Mouse (Mus musculus): ENCODE measurements around the gene Spsb4. TPM values are rescaled to one million over a fixed set of nuclear protein-coding genes. Genes with fewer than 3 reads are reported as not detected.

Spsb4 gene
- total and polyA plus RNA-seq, 3 experiments = not detected

GRCm38 (mm10) chr9:97022371-97022770 lies 3.7 kb upstream of the Spsb4 start:
- no peaks in the 10 kb centered on the region for H3K79me2 ChIP-seq (ENCODE audit: control insufficient read depth, insufficient read depth, low read length, poor library complexity)
- no peak overlapping the region for H3K9ac ChIP-seq (ENCODE audit: control insufficient read depth, low read depth, low read length, poor library complexity, severe bottlenecking)
- no peak overlapping the region for H3K27ac ChIP-seq (ENCODE audit: control insufficient read depth, low read depth, low read length)
- no peaks in the 10 kb centered on the region for H3K9me3 ChIP-seq (replicated peaks; ENCODE audit: insufficient read depth, low read length)
- DNase-seq (ENCODE audit: low read depth, low spot score) = no peak
- no peaks in the 10 kb centered on the region for H3K27me3 ChIP-seq (ENCODE audit: control insufficient read depth in 1 of 2, insufficient read depth in 2 of 2, low read length in 2 of 2)
- H3K4me1 ChIP-seq (ENCODE audit: control insufficient read depth in 1 of 2, insufficient read depth in 2 of 2, low read length in 2 of 2) = no peaks in the 10 kb centered on the region
- H3K36me3 ChIP-seq (ENCODE audit: control insufficient read depth in 1 of 2, insufficient read depth in 2 of 2, low read length in 2 of 2) = no peaks in the 10 kb centered on the region
- H3K4me3 ChIP-seq (ENCODE audit: control insufficient read depth in 1 of 2, insufficient read depth in 1 of 2, low read depth in 2 of 2, low read length in 2 of 2) = no peak overlapping the region
- TF ChIP-seq CHD2 (IDR thresholded peaks at IDR 0.05; ENCODE audit: low read length) (no peak), NELFE (IDR thresholded peaks at IDR 0.05; ENCODE audit: low read depth, low read length) (no peak), MXI1 (IDR thresholded peaks at IDR 0.05; ENCODE audit: low read depth, low read length) (no peak), POLR2AphosphoS2 (IDR thresholded peaks at IDR 0.05; ENCODE audit: low read length) (no peak), HCFC1 (IDR thresholded peaks at IDR 0.05; ENCODE audit: low read depth, low read length) (no peak), NRF1 (IDR thresholded peaks at IDR 0.05; ENCODE audit: insufficient read depth, low read depth, low read length, poor library complexity, severe bottlenecking) (no peak), USF1 (IDR thresholded peaks at IDR 0.05; ENCODE audit: low read depth, low read length) (no peak), MAFK (IDR thresholded peaks at IDR 0.05; ENCODE audit: borderline replicate concordance, low read depth, low read length) (no peak), SIN3A (IDR thresholded peaks at IDR 0.05; ENCODE audit: low read length) (no peak), MAX (IDR thresholded peaks at IDR 0.05; ENCODE audit: low read length) (no peak), RAD21 (IDR thresholded peaks at IDR 0.05; ENCODE audit: low read depth, low read length) (no peak), UBTF (IDR thresholded peaks at IDR 0.05; ENCODE audit: borderline replicate concordance, insufficient read depth, low read depth, low read length) (no peak), CHD1 (IDR thresholded peaks at IDR 0.05; ENCODE audit: low read depth, low read length) (no peak), ETS1 (IDR thresholded peaks at IDR 0.05; ENCODE audit: low read depth, low read length) (no peak), ZMIZ1 (IDR thresholded peaks at IDR 0.05; ENCODE audit: low read depth, low read length) (no peak), KAT2A (conservative IDR thresholded peaks at IDR 0.05; ENCODE audit: low read depth, low read length) (no peak), EP300 (IDR thresholded peaks at IDR 0.05; ENCODE audit: low read depth in 1 of 2, low read length in 2 of 2) (no peak), GATA1 (IDR thresholded peaks at IDR 0.05; ENCODE audit: low read depth, low read length) (no peak), MYC (IDR thresholded peaks at IDR 0.05; ENCODE audit: low read depth, low read length) (no peak), USF2 (IDR thresholded peaks at IDR 0.05; ENCODE audit: borderline replicate concordance in 1 of 2, insufficient read depth in 1 of 2, low read depth in 1 of 2, low read length in 2 of 2) (no peak)

GRCm38 (mm10) chr9:97020152-97020551 lies 1.5 kb upstream of the Spsb4 start:
- Histone ChIP-seq H3K27me3 (ENCODE audit: control insufficient read depth in 1 of 2, insufficient read depth in 2 of 2, low read length in 2 of 2) (no peaks in the 10 kb centered on the region), H3K36me3 (ENCODE audit: control insufficient read depth in 1 of 2, insufficient read depth in 2 of 2, low read length in 2 of 2) (no peaks in the 10 kb centered on the region), H3K79me2 (ENCODE audit: control insufficient read depth, insufficient read depth, low read length, poor library complexity) (no peaks in the 10 kb centered on the region), H3K4me1 (ENCODE audit: control insufficient read depth in 1 of 2, insufficient read depth in 2 of 2, low read length in 2 of 2) (no peaks in the 10 kb centered on the region), H3K27ac (ENCODE audit: control insufficient read depth, low read depth, low read length) (no peak overlapping the region), H3K4me3 (ENCODE audit: control insufficient read depth in 1 of 2, insufficient read depth in 1 of 2, low read depth in 2 of 2, low read length in 2 of 2) (no peak overlapping the region), H3K9ac (ENCODE audit: control insufficient read depth, low read depth, low read length, poor library complexity, severe bottlenecking) (no peak overlapping the region), H3K9me3 (replicated peaks; ENCODE audit: insufficient read depth, low read length) (no peaks in the 10 kb centered on the region)
- DNase-seq (ENCODE audit: low read depth, low spot score) = no peak
- no peak for TF ChIP-seq ELF1 (IDR thresholded peaks at IDR 0.05; ENCODE audit: low read depth, low read length)
- no peak for TF ChIP-seq TBP (IDR thresholded peaks at IDR 0.05; ENCODE audit: low read depth, low read length)
- no peak for TF ChIP-seq BHLHE40 (IDR thresholded peaks at IDR 0.05; ENCODE audit: borderline replicate concordance, low read depth, low read length)
- TF ChIP-seq GABPA (IDR thresholded peaks at IDR 0.05; ENCODE audit: low read depth, low read length) = no peak
- TF ChIP-seq CTCF (IDR thresholded peaks at IDR 0.05 in 2 of 3, conservative IDR thresholded peaks at IDR 0.05 in 1 of 3; ENCODE audit: control insufficient read depth in 1 of 3, insufficient read depth in 1 of 3, low read depth in 2 of 3, low read length in 3 of 3, poor library complexity in 1 of 3, severe bottlenecking in 1 of 3) = no peak
- TF ChIP-seq MYC (IDR thresholded peaks at IDR 0.05; ENCODE audit: low read depth, low read length) = no peak
- TF ChIP-seq TCF12 (IDR thresholded peaks at IDR 0.05; ENCODE audit: low read depth, low read length) = no peak
- TF ChIP-seq ZNF384 (IDR thresholded peaks at IDR 0.05; ENCODE audit: low read depth, low read length) = no peak

All from MEL (cell line).